Mouse (Mus musculus) cerebral cortex, adult 2 months (tissue): ENCODE data around the gene Cabp2.

Source experiments
- WGBS: fragments of 180-500 bp; shearing (Covaris S2); methylation state at CpG from one replicate; pipeline ENCODE4 v1.1.7; 2018; 5-methylcytosine and 5-hydroxymethylcytosine counted together

Cabp2 gene

DNA sequence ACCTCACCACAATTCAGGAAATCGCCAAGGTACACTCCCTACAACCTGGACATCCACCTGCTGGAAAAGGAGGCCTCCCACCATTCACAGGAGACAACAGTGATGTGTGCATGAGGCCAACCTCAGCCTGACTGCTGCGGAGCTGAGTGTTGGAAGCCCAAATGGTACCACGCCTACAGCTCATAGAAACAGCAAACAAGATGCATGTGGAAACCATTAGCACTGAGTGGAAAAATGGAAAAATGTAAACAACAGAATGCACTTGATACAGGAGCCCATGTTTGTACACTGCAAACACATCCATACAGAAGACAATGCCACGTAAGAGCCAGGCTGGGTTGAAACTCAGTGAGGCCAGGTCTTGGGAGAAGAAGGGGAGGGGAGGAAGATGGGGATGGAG, 43.1 kb downstream of the Cabp2 start:
- 85% methylated on average over 4 of the region's 4 CpGs for WGBS

DNA sequence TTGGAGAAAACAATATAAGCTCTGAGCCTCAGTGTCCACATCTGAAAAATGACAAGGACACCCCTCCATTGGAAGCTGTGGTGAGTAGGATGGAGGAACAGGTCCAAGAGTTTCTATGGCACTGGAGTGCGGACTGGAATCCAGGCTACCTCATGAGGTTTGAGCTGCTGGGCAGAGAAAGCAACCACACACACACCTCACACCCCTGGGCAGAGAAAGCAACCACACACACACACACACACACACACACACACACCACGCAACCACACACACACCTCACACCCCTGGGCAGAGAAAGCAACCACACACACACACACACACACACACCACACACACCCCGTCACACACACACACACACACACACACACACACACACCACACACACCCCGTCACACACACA, 43.9 kb downstream of the Cabp2 start:
- 4% methylated on average over 4 of the region's 4 CpGs for WGBS

DNA sequence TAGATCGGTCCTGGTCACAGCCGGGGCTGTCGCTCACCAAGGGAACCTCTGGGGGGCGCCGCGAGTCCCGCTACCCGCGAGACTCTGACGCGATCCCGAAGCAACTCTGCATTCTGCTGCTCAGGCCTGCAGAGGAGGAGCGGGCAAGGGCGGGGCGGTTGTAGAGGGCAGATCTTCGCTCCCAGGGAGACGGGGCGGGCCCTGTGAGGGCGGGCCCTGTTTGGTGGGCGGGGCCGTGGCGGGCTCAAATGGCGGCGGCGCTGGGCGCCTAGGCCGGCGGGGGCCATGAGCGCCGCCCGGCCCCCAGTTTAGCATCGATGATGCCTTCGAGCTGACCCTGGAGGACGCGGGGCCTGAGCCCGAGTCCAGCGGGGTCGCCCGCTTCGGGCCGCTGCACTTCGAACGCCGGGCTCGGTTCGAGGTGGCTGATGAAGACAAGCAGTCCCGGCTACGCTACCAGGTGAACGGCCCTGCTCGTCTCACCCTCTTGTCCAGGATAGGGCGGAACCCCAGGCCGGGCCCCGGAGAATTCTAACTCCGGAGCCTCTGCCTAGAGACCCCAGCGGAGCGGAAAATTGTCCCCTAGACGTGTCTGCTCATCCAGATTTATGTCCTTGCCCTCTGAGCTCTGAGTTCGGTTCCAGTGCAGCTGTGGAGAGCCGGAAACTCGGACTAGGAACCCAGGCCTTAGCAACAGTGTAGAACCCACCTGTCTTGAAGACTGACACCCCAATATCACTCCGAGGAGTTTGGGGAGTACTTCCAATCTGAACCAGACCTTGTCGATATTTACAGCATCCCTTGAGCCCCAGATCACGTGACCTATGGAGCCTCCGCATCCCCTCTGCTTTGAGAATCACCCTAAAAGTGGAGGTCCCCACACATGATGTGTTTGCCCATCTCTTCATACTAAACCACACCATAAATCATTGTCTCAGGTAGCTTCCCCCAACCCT, 44.6 kb downstream of the Cabp2 start, which contains the start of gene Aip:
Gene Aip, minus strand, starts transcription at position 118 of the 956 bp plus-strand sequence.
- under 1% methylated on average over 63 of the region's 64 CpGs for WGBS

DNA sequence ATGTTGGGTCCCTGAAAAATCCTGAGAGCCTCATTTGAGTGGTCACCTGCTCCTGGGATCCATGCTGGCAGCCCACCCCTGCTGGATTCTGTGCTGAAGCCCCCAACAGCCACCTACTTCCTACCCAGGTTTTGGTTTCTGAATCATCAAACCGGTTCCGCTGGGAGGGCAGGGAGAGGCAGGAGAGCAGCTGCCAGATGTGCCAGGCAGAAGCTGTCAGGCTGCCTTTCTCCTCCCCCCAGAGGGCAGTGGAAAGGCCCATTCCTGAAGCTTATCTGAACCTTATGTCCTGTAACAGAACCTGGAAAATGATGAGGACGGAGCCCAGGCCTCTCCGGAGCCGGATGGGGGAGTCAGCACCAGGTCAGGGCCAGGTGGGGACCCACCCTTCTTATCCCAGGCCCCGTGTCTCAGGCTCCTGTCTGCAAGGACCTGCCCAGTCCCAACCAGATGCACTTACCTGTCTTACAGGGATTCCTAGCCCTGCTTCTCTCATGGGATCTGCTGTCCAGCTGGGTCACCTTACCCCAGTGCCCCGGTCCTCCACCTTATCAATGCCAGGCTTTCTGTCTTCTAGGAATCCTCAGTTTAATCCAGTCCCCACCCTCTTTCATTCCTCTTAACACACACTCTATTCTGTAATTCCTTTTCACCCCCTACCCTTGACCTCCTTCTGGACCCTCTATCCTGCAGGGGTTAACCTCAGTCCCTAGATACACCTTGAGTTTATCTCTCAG, 45.5 kb downstream of the Cabp2 start:
- 63% methylated on average over 7 of the region's 7 CpGs for WGBS

DNA sequence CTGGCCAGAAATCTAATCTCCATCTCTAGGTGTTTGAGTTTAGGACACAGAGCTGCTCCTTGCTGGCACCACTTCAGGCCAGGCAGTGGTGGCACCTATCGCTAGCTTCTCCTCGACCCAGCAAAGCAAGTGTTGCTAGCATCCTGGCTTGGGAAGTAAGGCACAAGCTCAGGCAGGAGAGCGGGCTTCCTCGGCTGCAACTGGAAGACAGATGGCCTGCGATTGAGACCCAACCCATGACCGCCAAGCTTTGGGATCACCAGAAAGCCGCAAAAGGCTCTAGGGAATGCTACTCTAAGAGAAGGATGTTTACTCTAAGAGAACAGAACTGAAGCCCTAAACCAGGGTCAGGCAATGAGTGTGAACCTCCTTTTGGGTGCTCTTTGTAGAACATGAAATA, 48.1 kb downstream of the Cabp2 start:
- 88% methylated on average over 7 of the region's 7 CpGs for WGBS

DNA sequence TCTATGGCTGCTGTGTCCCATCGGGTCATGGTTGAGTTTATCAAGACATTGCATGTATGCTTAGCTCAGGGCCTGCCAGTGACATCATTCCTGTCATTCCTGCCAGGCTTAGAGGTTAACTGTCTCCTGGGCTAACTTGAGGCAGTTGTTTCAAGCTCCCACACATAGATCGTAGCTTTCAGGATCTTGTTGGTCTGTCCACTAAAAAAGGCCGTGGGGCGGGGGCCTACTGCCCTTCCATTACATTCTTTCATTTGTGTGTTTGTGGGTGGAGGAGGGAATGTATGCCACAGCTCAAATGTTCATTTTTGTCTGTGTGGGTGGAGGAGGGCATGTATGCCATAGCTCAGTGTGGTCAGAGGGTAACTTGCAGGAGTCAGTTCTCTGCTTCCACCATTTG, 48.7 kb downstream of the Cabp2 start:
- 86% methylated on average over 4 of the region's 4 CpGs for WGBS

DNA sequence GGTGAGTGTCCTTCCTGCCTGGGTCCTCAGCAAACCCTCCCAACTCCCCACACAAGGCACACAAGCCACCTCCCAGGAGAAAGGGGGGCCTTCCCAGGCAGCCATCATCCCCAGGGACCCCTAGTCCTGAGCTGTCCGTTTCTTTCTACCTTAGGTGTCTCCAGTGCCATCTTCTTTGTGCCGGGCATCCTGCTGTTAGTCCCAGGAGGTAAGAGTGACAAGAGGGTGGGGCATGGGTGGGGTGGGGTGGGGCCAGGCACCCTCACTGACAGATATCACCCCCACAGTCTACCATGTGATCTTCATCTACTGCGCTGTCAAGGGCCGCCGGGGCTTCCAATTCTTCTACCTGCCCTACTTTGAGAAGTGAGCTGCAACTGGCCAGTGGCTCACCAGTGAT, 49.7 kb downstream of the Cabp2 start:
- WGBS = 90% methylated on average over 5 of the region's 5 CpGs

DNA sequence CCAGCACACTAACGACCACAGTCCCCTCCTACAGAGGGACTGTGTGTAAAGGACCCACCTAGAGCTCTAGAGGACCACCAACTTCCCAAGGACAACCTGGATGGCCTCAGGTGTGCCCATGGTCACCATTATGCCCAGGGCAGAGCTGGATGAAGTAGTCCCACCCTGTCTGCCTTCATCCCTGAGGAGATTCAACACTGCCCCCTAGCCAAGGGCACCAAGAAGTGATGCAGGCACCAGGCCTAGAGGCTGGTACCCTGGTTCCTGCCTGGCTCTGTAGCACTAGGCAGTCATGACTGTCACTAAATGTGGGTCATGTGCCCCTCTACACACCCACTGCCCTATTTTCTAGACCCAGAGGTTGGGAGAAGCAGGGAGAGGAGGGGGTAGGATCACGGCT, 50.4 kb downstream of the Cabp2 start:
- WGBS = 78% methylated on average over 2 of the region's 2 CpGs

DNA sequence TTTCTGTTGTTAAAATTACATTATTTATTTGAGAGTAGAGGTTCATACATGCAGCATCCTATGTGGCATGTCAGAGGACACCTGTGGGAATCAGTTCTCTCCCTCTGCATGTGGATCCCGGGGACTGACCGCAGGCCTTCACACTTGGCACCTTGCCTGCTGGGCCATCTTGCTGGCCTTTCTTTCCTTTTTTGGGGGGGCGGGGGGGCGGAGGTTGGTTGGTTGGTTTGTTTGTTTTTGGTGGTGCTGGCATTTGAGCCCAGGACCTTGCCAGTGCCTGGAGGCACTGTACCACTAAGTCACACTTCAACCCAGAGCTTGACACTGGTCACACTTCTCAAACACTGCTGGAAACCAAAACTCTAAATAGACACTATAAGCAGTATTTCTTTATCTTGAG, 53.0 kb downstream of the Cabp2 start:
- WGBS = 79% methylated on average over 4 of the region's 4 CpGs

DNA sequence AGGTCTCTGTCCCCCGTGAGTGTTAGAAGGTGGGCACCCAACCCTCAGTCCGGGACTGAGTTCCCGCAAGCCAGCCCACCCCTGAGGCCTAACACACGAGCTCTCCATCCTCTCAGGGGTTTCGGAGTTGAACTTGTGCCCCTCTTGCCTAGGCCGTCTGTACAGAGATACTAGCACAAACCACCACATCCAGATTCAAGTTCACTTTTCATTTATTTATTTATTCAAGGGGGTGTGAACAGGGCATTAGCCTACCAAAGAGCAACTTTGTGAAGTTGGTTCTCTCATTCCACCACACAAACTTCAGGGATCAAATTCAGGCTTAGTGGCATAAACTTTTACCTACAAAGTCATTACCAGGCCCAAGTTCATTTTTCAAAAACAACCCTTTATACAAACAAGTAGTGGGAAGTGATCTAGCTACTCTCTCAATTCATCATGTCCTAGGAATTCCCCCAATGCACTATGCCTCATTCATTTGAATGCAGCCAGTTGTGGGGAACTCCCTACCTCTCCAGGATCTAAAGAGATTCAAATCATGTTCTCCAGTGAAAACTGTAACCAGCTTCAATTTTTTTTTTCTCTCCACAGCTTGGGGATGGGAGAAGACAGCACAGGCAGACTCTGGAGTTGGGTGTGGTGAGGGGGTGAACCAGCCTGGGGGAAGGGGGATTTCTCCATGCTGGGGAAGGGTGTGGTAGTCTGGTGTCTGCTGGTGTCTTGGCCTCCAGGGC, 54.0 kb downstream of the Cabp2 start:
- 85% methylated on average over 6 of the region's 6 CpGs for WGBS

DNA sequence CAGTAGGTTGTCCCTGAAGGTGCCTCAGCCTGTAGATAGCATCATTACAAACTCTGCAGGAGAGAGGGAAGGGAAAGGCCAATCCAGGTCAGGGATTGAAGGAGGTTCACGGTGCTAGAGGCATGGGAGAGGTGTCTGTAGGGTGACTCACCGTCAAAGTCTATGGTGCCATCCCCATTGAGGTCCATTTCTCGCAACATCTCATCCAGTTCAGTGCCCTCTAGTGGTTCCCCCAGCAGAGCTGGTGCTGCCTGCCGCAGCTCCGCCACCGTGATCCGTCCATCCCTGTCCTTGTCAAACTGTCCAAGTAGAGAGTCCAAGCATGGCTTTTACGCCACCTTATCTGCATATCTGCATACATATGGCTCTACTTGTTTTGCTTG, 54.6 kb downstream of the Cabp2 start:
- WGBS = 37% methylated on average over 8 of the region's 8 CpGs

DNA sequence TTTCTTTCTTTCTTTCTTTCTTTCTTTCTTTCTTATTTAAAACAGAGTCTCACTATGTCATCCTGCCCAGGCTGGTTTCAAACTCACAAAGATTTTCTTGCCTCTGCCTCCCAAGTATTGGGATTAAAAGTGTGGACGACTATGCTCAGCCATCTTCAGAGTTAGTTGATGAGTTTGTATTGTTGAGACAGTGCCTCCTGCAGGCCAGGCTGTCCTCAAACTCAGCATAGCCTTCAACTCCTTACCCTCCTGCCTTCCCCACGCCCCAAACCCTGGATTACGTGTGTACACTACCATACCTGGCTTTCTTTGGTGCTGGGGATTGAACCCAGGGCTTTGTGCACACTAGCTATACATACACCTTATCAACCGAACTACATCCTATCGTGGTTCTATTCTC, 55.1 kb downstream of the Cabp2 start:
- 87% methylated on average over 5 of the region's 5 CpGs for WGBS
